Mouse (Mus musculus) C2C12 (cell line): ENCODE results near the gene Gm20388. TPM values are rescaled to one million over a fixed set of nuclear protein-coding genes. Genes with fewer than 3 reads are reported as not detected.

Experiments used
- H3K27me3 ChIP-seq: one replicate; pipeline ENCODE4 v1.6.1; 2011; ENCODE audit not compliant: control insufficient read depth, insufficient read depth, insufficient read length
- H3K36me3 ChIP-seq: one replicate; pipeline ENCODE4 v1.6.1; 2011; ENCODE audit not compliant: control insufficient read depth, insufficient read depth
- H3K4me3 ChIP-seq: one replicate; pipeline ENCODE4 v1.5.1; 2011; ENCODE audit warnings: mild to moderate bottlenecking, control low read depth; ENCODE audit not compliant: poor library complexity, insufficient read depth, severe bottlenecking
- H3K79me2 ChIP-seq: one replicate; pipeline ENCODE4 v1.6.1; 2011; ENCODE audit not compliant: control insufficient read depth, insufficient read depth
- H3K79me3 ChIP-seq: one replicate; pipeline ENCODE4 v1.6.1; 2011; ENCODE audit warnings: low read depth, control low read depth
- H3ac ChIP-seq: one replicate; pipeline ENCODE3; 2011; ENCODE audit warnings: low read depth; ENCODE audit not compliant: control insufficient read depth, insufficient read length
- CEBPB ChIP-seq: IDR thresholded peaks from one replicate; pipeline ENCODE4 v1.6.1; 2011; ENCODE audit warnings: low read depth, mild to moderate bottlenecking, control low read depth, moderate library complexity
- CTCF ChIP-seq: IDR thresholded peaks from one replicate; pipeline ENCODE4 v1.5.1; 2011; ENCODE audit not compliant: control insufficient read depth, insufficient read depth, insufficient read length
- FOSL1 ChIP-seq: IDR thresholded peaks from one replicate; pipeline ENCODE4 v1.8.0; 2011; ENCODE audit warnings: mild to moderate bottlenecking, low read length; ENCODE audit not compliant: poor library complexity, insufficient read depth, severe bottlenecking
- MAX ChIP-seq: IDR thresholded peaks from one replicate; pipeline ENCODE4 v1.6.1; 2011; ENCODE audit warnings: mild to moderate bottlenecking, control low read depth
- MYOD1 ChIP-seq: IDR thresholded peaks from one replicate; pipeline ENCODE4 v1.6.1; 2011; ENCODE audit warnings: low read depth; ENCODE audit not compliant: control insufficient read depth, insufficient read length
- MYOG ChIP-seq: IDR thresholded peaks from one replicate; pipeline ENCODE4 v1.6.1; 2011; ENCODE audit not compliant: control insufficient read depth, insufficient read length; ENCODE audit errors: extremely low read depth
- USF1 ChIP-seq: IDR thresholded peaks from one replicate; pipeline ENCODE4 v1.6.1; 2011; ENCODE audit warnings: low read depth, mild to moderate bottlenecking, control low read depth, moderate library complexity
- polyA plus RNA-seq: library from polyadenylated mRNA; unstranded; fragments of >200 nt; fragmentation: generic; extraction: Trizol; gene quantifications from one replicate; pipeline ENCODE4 v1.2.1, GENCODE M21; 2012; ENCODE audit warnings: missing spikeins

Gene Gm20388
- polyA plus RNA-seq, 1 experiment = 15.0 TPM

DNA sequence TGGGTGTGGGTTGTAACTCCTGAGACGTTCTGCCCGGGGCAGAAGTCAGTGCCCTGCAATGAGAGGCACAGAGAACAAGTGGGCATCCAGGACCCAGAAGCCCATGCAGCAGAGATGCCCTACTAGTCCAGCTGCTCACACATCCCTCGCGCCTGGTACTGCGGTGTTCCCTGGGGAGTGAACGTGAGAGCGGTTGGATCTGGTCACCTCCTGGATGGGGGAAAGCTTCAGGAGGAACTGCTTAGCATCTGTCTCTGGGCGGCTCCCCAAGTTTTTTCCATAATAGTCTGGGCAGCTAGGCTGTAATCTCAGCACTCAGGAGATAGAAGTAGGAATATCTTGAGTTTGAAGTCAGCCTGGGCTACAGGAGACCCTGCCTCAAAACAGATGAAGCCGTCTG lies 2674.3 kb downstream of the Gm20388 start:
- Histone ChIP-seq H3K4me3 (no peak overlapping the region), H3K79me2 (no peaks in the 10 kb centered on the region), H3ac (peak overlapping the region; percentile 66), H3K27me3 (no peaks in the 10 kb centered on the region), H3K36me3 (no peaks in the 10 kb centered on the region), H3K79me3 (no peaks in the 10 kb centered on the region)
- no peak for TF ChIP-seq MYOG
- TF ChIP-seq FOSL1 = no peak
- peak; percentile 49 for TF ChIP-seq MYOD1
- TF ChIP-seq CTCF = no peak

- no peaks in the 10 kb centered on the region for H3K36me3 ChIP-seq
- H3K4me3 ChIP-seq = no peak overlapping the region
These were observed 2674.8 kb downstream of the Gm20388 start for GRCm38 (mm10) chr8:122585411-122585891.

GRCm38 (mm10) chr8:122586171-122586570 lies 2675.5 kb downstream of the Gm20388 start:
- no peak for TF ChIP-seq MYOG
- no peak for TF ChIP-seq MAX
- TF ChIP-seq CTCF = no peak
- TF ChIP-seq FOSL1 = no peak
- no peak for TF ChIP-seq MYOD1
- TF ChIP-seq USF1 = no peak
- TF ChIP-seq CEBPB = no peak
- Histone ChIP-seq H3K36me3 (no peaks in the 10 kb centered on the region), H3K79me2 (no peaks in the 10 kb centered on the region), H3ac (no peak overlapping the region), H3K79me3 (no peaks in the 10 kb centered on the region), H3K4me3 (no peak overlapping the region), H3K27me3 (no peaks in the 10 kb centered on the region)

More at GRCm38 (mm10) chr8:122585411-122585891, 2674.8 kb downstream of the Gm20388 start:
- Histone ChIP-seq H3K79me3 (no peaks in the 10 kb centered on the region), H3K79me2 (no peaks in the 10 kb centered on the region), H3ac (peak overlapping the region; percentile 2), H3K27me3 (no peaks in the 10 kb centered on the region)
- TF ChIP-seq CTCF (no peak), MAX (peak; percentile 93), USF1 (peak; percentile 91)

DNA sequence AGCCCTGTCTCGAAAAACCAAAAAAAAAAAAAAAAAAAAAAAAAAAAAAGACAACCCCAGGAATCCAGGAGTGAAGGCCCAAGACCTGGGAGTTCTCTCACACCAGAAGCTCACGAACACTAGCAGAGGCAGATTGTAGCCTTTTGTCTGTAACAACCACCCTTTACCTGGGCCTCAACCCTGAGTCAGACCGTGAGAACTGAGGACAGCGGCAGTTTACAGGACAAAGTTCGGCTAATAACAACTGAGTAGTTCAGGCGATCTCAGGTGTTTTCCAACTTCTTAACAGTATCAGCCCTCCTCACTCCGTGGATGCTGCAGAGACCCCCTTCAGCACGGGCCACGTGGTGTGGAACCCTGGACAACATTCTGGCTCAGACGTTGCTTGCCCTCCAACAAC lies 2676.1 kb downstream of the Gm20388 start:
- TF ChIP-seq CTCF (no peak), MAX (no peak), MYOG (no peak), MYOD1 (no peak), USF1 (no peak), FOSL1 (no peak), CEBPB (no peak)

DNA sequence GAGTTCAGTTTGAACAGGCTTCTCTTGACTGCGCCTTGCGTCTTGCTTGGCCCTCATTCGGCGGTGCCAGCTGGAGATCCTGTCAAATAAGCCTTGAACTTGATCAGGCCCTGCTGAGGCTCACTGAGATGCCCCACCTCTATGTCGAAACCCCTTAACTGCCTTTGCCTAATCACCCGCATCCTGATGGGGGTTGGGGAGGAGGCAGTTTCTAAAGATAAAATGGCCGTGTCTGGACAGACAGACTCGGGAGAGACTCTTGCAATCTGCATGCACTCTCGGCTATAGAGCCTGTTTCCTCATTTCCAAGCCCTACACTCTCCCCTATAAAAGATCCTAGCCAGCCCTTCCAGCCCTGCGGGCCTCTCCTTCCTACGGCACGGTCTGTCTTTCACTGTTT lies 2682.6 kb downstream of the Gm20388 start:
- Histone ChIP-seq H3K36me3 (no peaks in the 10 kb centered on the region), H3K79me3 (no peaks in the 10 kb centered on the region), H3K4me3 (no peak overlapping the region), H3K27me3 (no peaks in the 10 kb centered on the region), H3ac (no peak overlapping the region), H3K79me2 (no peaks in the 10 kb centered on the region)
- TF ChIP-seq FOSL1 (no peak), MYOD1 (no peak), MAX (no peak), MYOG (no peak), CTCF (no peak), USF1 (no peak), CEBPB (no peak)

More for the DNA sequence above, 2676.1 kb downstream of the Gm20388 start:
- Histone ChIP-seq H3K4me3 (no peak overlapping the region), H3K27me3 (no peaks in the 10 kb centered on the region), H3K36me3 (no peaks in the 10 kb centered on the region), H3K79me3 (no peaks in the 10 kb centered on the region), H3K79me2 (no peaks in the 10 kb centered on the region), H3ac (no peak overlapping the region)

GRCm38 (mm10) chr8:122593783-122594507 lies 2683.3 kb downstream of the Gm20388 start:
- no peaks in the 10 kb centered on the region for H3K79me2 ChIP-seq
- TF ChIP-seq MAX (no peak), CTCF (no peak), MYOG (no peak), CEBPB (no peak), FOSL1 (no peak), MYOD1 (no peak), USF1 (no peak)
- no peak overlapping the region for H3K4me3 ChIP-seq
- no peak overlapping the region for H3ac ChIP-seq
- no peaks in the 10 kb centered on the region for H3K79me3 ChIP-seq
- H3K27me3 ChIP-seq = no peaks in the 10 kb centered on the region
- no peaks in the 10 kb centered on the region for H3K36me3 ChIP-seq
